Mouse (Mus musculus) megakaryocyte, adult 5-6 weeks (primary cell): ENCODE results near the gene Wdr62. TPM values are rescaled to one million over a fixed set of nuclear protein-coding genes. Genes with fewer than 3 reads are reported as not detected.
A peak's percentile ranks its signal among the peaks of the same experiment; 100 is the strongest.

Experiments used
- ATAC-seq: 2 replicates; pipeline ENCODE4 v1.8.0; 2016; ENCODE audit warnings: mild to moderate bottlenecking, inconsistent platforms; ENCODE audit not compliant: poor library complexity, severe bottlenecking
- total RNA-seq, 2 experiments: library from RNA; stranded (forward) in 1 of 2; stranded (reverse) in 1 of 2; fragments of 153-499, 151-499 nt in 1 of 2; fragments of 221-1000, 200-1000 nt in 1 of 2; gene quantifications; 2 replicates each; pipeline versions ENCODE4 v1.2.3 to v1.2.4; 2015 to 2017

Gene Wdr62
- total RNA-seq (2015) = 13.3 and 19.5 TPM in 2 replicates
- total RNA-seq (2017) = 6.8 and 10.5 TPM in 2 replicates

- peak; percentile 97 for ATAC-seq
Measured at GRCm38 (mm10) chr7:30279951-30280669, at the start of gene Wdr62, which contains the start of gene Thap8. Gene Wdr62, minus strand, starts transcription at chr7:30280419. Gene Thap8, plus strand, starts transcription at chr7:30280094.

- no peak for ATAC-seq
Measured at GRCm38 (mm10) chr7:30328379-30328778, 48.2 kb upstream of the Wdr62 start.

- ATAC-seq = no peak
Measured at GRCm38 (mm10) chr7:30327140-30327539, 46.9 kb upstream of the Wdr62 start.

- ATAC-seq = no peak
Measured at GRCm38 (mm10) chr7:30326427-30326826, 46.2 kb upstream of the Wdr62 start.

GRCm38 (mm10) chr7:30325364-30325763 is 45.1 kb upstream of the Wdr62 start:
- peak; percentile 56 for ATAC-seq

- no peak for ATAC-seq
Measured at GRCm38 (mm10) chr7:30324300-30324944, 44.2 kb upstream of the Wdr62 start.

GRCm38 (mm10) chr7:30323795-30324194 is 43.6 kb upstream of the Wdr62 start, which contains the start of gene Sdhaf1:
Gene Sdhaf1, minus strand, starts transcription at chr7:30323895.
- ATAC-seq = no peak

GRCm38 (mm10) chr7:30322865-30323264 is 42.6 kb upstream of the Wdr62 start:
- ATAC-seq = no peak

GRCm38 (mm10) chr7:30322285-30322667 is 42.1 kb upstream of the Wdr62 start:
- ATAC-seq = peak; percentile 98

GRCm38 (mm10) chr7:30321539-30322284 is 41.5 kb upstream of the Wdr62 start, which contains the start of gene E130208F15Rik:
Gene E130208F15Rik, plus strand, starts transcription at chr7:30321740.
- ATAC-seq = peak; percentile 42

- ATAC-seq = no peak
Measured at GRCm38 (mm10) chr7:30320946-30321345, 40.7 kb upstream of the Wdr62 start.

- no peak for ATAC-seq
Measured at GRCm38 (mm10) chr7:30318142-30318541, 37.9 kb upstream of the Wdr62 start.

- ATAC-seq = no peak
Measured at GRCm38 (mm10) chr7:30315559-30316529, 35.6 kb upstream of the Wdr62 start.

GRCm38 (mm10) chr7:30314721-30315155 is 34.5 kb upstream of the Wdr62 start, which contains the start of gene Syne4:
Gene Syne4, plus strand, starts transcription at chr7:30314807.
- ATAC-seq = no peak

GRCm38 (mm10) chr7:30313666-30314320 is 33.6 kb upstream of the Wdr62 start:
- no peak for ATAC-seq

- no peak for ATAC-seq
Measured at GRCm38 (mm10) chr7:30310136-30310535, 29.9 kb upstream of the Wdr62 start.

GRCm38 (mm10) chr7:30309395-30310129 is 29.3 kb upstream of the Wdr62 start:
- ATAC-seq = no peak

GRCm38 (mm10) chr7:30308076-30309005 is 28.1 kb upstream of the Wdr62 start, which contains the start of gene Alkbh6:
Gene Alkbh6, plus strand, starts transcription at chr7:30308717.
- ATAC-seq = peak; percentile 100
